Mouse (Mus musculus): Measurements from ENCODE around the gene Prpf19. TPM values are rescaled to one million over a fixed set of nuclear protein-coding genes. Genes with fewer than 3 reads are reported as not detected.

Gene Prpf19
- polyA plus RNA-seq, 1 experiment from 2014 or later = 43.5 TPM

DNA sequence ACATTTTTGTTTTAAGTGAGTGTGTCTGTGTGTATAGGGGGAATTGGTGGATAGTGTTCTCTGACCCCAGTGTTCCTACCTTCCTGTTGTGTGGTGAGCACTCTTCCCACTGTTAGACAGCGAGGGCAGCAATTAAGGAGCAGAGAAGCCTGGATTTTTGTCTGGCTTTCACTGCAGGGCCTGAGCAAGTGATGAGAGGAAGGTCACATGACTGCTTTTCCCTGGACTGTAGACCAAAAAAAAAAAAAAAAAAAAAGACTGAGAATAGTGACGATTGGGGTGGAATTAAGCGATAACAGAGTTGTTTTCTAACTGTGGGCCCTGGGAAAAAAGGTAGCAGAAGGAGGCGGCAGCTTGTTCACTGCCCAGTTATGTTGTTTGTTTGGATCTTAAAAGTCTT lies 31.6 kb downstream of the Prpf19 start:
- H3K27me3 ChIP-seq (ENCODE audit: insufficient read depth, poor library complexity, severe bottlenecking) = no peaks in the 10 kb centered on the region
- no peaks in the 10 kb centered on the region for H3K9me3 ChIP-seq
- peak overlapping the region; percentile 83 for H3K27ac ChIP-seq
- no peak overlapping the region for H3K4me3 ChIP-seq
- no peaks in the 10 kb centered on the region for H3K36me3 ChIP-seq
- 39% methylated on average over 4 of the region's 4 CpGs for WGBS
- DNase-seq (ENCODE audit: low spot score) = no peak
- H3K4me1 ChIP-seq (replicated peaks) = peaks cover 17% of the 10 kb centered on the region

GRCm38 (mm10) chr19:10930641-10931040 lies 35.6 kb downstream of the Prpf19 start:
- no peaks in the 10 kb centered on the region for H3K9me3 ChIP-seq
- H3K27me3 ChIP-seq (ENCODE audit: insufficient read depth, poor library complexity, severe bottlenecking) = no peaks in the 10 kb centered on the region
- peaks cover 19% of the 10 kb centered on the region for H3K4me1 ChIP-seq (replicated peaks)
- 91% methylated on average over 2 of the region's 2 CpGs for WGBS
- no peak overlapping the region for H3K4me3 ChIP-seq
- H3K27ac ChIP-seq = no peak overlapping the region
- DNase-seq (ENCODE audit: low spot score) = no peak
- H3K36me3 ChIP-seq = no peaks in the 10 kb centered on the region

DNA sequence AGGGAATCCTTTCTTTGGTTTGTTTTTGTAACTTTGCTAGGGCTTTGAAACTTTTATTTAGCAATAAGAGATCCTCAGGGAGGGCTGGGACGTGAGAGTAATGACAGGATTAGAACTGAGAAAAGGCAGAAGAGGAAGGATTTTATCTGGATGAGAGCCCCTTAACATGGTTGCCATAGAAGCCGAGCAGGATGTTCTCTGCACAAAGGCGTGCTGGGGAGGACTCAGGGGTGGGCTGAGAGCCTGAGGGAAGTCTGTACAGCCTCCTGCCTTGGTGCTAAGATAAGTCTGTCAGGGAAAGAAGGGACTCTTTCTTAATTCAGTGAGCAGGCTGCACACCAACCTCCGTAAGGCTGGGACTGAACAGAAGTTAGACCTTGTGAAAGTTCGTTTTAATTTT lies 40.0 kb downstream of the Prpf19 start:
- WGBS = 45% methylated on average over 5 of the region's 5 CpGs

GRCm38 (mm10) chr19:10936077-10936476 lies 41.0 kb downstream of the Prpf19 start:
- no peak for DNase-seq (ENCODE audit: low spot score)
- peaks cover 17% of the 10 kb centered on the region for H3K4me1 ChIP-seq (replicated peaks)
- no peaks in the 10 kb centered on the region for H3K36me3 ChIP-seq
- H3K4me3 ChIP-seq = no peak overlapping the region
- H3K27ac ChIP-seq = no peak overlapping the region
- no peaks in the 10 kb centered on the region for H3K9me3 ChIP-seq
- H3K27me3 ChIP-seq (ENCODE audit: insufficient read depth, poor library complexity, severe bottlenecking) = peaks cover 5% of the 10 kb centered on the region; the same call in 1 of the 2 replicates
- 92% methylated on average over 5 of the region's 5 CpGs for WGBS

More for the DNA sequence above, 40.0 kb downstream of the Prpf19 start:
- Histone ChIP-seq H3K9me3 (no peaks in the 10 kb centered on the region), H3K4me1 (replicated peaks) (peaks cover 6% of the 10 kb centered on the region), H3K36me3 (no peaks in the 10 kb centered on the region), H3K27me3 (ENCODE audit: insufficient read depth, poor library complexity, severe bottlenecking) (peaks cover 3% of the 10 kb centered on the region; the same call in 1 of the 2 replicates), H3K4me3 (no peak overlapping the region), H3K27ac (no peak overlapping the region)
- DNase-seq (ENCODE audit: low spot score) = no peak

DNA sequence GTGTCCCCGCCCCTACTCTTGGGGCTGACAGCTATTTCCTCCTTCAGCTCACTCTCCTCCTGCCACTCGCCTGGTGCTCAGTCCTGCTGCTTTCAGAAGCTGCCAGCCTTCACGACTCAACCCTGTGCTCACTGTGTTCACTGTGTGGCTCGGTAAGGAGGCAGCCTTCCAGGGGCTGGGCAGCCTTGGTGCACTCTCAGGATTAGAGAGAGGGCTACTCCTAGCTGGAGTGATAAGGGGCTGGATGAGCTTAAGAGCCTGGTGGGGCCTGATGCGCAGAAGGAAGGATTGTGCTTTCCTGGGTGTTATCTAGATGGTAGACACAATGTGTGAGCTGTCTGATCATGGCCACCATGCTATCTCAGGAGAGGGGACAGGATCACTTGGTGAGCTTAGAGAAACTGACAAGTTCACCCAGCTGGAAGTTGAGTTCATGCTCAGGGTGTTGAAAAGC lies 42.1 kb downstream of the Prpf19 start, which contains the start of gene Ptgdr2:
Gene Ptgdr2, plus strand, starts transcription at position 51 of the 454 bp plus-strand sequence.
- 63% methylated on average over 5 of the region's 5 CpGs for WGBS
- Histone ChIP-seq H3K27me3 (ENCODE audit: insufficient read depth, poor library complexity, severe bottlenecking) (peaks cover 10% of the 10 kb centered on the region), H3K9me3 (no peaks in the 10 kb centered on the region), H3K4me1 (replicated peaks) (peaks cover 23% of the 10 kb centered on the region), H3K27ac (no peak within 1 kb of the TSS), H3K36me3 (peaks cover 6% of the 10 kb centered on the region), H3K4me3 (no peak within 1 kb of the TSS)
- DNase-seq (ENCODE audit: low spot score) = no peak

DNA sequence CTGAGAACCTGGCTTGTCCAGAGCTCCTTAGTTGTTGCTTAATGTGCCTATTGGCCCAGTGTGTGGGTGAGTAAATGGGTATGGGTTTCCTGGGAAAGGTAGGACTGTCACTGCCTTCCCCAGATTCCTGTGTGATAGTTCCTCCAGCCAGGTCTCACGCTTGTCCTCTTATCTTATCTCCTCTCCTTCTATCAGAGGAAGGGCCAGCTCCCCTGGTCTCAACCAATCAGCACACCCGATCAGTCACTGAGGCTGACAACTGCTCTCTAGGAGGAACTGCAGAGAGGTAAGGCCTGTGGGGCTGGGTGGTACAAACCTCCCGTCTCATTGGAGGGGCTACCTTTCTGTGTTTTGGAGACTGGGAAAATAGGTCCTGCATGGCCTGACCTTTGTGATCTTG lies 43.7 kb downstream of the Prpf19 start:
- Histone ChIP-seq H3K9me3 (no peaks in the 10 kb centered on the region), H3K4me1 (replicated peaks) (peaks cover 23% of the 10 kb centered on the region), H3K36me3 (peaks cover 23% of the 10 kb centered on the region), H3K27ac (no peak overlapping the region), H3K27me3 (ENCODE audit: insufficient read depth, poor library complexity, severe bottlenecking) (peaks cover 10% of the 10 kb centered on the region), H3K4me3 (no peak overlapping the region)
- WGBS = 63% methylated on average over 3 of the region's 3 CpGs
- no peak for DNase-seq (ENCODE audit: low spot score)

DNA sequence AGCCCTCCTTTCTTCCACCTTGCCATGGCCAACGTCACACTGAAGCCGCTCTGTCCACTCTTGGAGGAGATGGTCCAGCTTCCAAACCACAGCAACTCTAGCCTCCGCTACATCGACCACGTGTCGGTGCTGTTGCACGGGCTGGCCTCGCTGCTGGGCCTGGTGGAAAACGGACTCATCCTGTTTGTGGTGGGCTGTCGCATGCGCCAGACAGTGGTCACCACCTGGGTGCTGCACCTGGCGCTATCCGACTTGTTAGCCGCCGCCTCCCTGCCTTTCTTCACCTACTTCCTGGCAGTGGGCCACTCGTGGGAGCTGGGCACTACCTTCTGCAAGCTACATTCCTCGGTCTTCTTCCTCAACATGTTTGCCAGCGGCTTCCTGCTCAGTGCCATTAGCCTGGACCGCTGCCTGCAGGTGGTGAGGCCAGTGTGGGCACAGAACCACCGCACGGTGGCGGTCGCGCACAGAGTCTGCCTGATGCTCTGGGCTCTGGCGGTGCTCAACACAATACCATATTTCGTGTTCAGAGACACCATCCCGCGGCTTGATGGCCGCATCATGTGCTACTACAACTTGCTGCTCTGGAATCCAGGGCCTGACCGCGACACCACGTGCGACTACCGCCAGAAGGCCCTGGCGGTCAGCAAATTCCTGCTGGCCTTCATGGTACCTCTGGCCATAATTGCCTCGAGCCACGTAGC lies 45.2 kb downstream of the Prpf19 start:
- peaks cover 10% of the 10 kb centered on the region for H3K27me3 ChIP-seq (ENCODE audit: insufficient read depth, poor library complexity, severe bottlenecking)
- peaks cover 38% of the 10 kb centered on the region for H3K36me3 ChIP-seq
- peak; percentile 89 for DNase-seq (ENCODE audit: low spot score)
- peak overlapping the region; percentile 56 for H3K4me3 ChIP-seq
- no peaks in the 10 kb centered on the region for H3K9me3 ChIP-seq
- H3K4me1 ChIP-seq (replicated peaks) = peaks cover 20% of the 10 kb centered on the region
- WGBS = 17% methylated on average over 37 of the region's 37 CpGs
- H3K27ac ChIP-seq = peak overlapping the region; percentile 93

DNA sequence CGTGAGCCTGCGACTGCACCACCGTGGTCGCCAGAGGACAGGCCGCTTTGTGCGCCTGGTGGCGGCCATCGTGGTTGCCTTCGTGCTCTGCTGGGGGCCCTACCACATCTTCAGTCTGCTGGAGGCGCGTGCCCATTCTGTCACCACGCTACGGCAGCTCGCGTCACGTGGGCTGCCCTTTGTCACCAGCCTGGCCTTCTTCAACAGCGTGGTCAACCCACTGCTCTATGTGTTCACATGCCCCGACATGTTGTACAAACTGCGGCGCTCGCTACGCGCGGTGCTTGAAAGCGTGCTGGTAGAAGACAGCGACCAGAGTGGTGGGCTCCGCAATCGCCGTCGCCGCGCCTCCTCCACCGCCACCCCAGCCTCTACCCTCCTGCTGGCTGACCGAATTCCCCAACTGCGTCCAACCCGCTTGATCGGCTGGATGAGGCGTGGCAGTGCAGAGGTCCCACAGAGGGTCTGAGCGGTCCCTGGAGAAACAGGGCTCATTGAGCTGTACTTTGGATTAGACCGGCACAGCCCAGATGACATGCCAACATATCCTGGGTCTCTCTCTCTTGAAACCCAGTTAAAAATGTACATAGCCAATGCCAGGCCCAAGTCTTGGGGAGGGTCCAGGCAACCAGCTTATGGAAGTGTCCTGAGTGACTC lies 45.9 kb downstream of the Prpf19 start:
- peaks cover 10% of the 10 kb centered on the region for H3K27me3 ChIP-seq (ENCODE audit: insufficient read depth, poor library complexity, severe bottlenecking)
- peak overlapping the region; percentile 56 for H3K4me3 ChIP-seq
- peak overlapping the region; percentile 93 for H3K27ac ChIP-seq
- peak; percentile 73 for DNase-seq (ENCODE audit: low spot score)
- H3K36me3 ChIP-seq = peaks cover 44% of the 10 kb centered on the region
- peaks cover 20% of the 10 kb centered on the region for H3K4me1 ChIP-seq (replicated peaks)
- H3K9me3 ChIP-seq = no peaks in the 10 kb centered on the region
- 1% methylated on average over 40 of the region's 40 CpGs for WGBS

- peaks cover 44% of the 10 kb centered on the region for H3K4me1 ChIP-seq (replicated peaks)
- DNase-seq (ENCODE audit: low spot score) = no peak
- no peak overlapping the region for H3K27ac ChIP-seq
- peaks cover 10% of the 10 kb centered on the region for H3K27me3 ChIP-seq (ENCODE audit: insufficient read depth, poor library complexity, severe bottlenecking)
- H3K36me3 ChIP-seq = peaks cover 55% of the 10 kb centered on the region
- H3K9me3 ChIP-seq = no peaks in the 10 kb centered on the region
- WGBS = 83% methylated on average over 3 of the region's 3 CpGs
- no peak overlapping the region for H3K4me3 ChIP-seq
Observed at GRCm38 (mm10) chr19:10943955-10944354, 48.9 kb downstream of the Prpf19 start.

DNA sequence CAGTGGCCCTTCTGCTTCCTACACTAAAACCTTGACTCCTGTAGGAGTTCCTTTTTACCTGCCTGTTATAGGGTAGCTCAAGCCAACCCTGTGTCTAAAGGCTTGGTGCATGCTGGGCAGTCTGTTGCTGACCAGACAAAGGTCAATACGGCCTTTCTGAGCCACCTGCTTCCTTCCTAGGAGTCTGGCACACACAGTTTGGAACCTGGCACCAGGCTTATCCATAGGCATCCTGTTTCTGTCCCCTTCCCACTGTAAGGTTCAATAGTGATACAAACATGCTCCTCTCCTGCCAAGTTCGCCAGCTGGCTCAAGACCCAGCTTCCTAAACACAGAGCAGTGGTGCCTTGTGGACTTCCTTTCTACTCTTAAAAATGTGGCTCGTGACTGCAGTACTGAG lies 51.5 kb downstream of the Prpf19 start:
- Histone ChIP-seq H3K4me1 (replicated peaks) (peaks cover 35% of the 10 kb centered on the region), H3K27ac (no peak overlapping the region), H3K27me3 (ENCODE audit: insufficient read depth, poor library complexity, severe bottlenecking) (peaks cover 5% of the 10 kb centered on the region; the same call in 1 of the 2 replicates), H3K4me3 (peak overlapping the region; percentile 98), H3K36me3 (peaks cover 55% of the 10 kb centered on the region), H3K9me3 (no peaks in the 10 kb centered on the region)
- DNase-seq (ENCODE audit: low spot score) = no peak
- 88% methylated on average over 3 of the region's 3 CpGs for WGBS

DNA sequence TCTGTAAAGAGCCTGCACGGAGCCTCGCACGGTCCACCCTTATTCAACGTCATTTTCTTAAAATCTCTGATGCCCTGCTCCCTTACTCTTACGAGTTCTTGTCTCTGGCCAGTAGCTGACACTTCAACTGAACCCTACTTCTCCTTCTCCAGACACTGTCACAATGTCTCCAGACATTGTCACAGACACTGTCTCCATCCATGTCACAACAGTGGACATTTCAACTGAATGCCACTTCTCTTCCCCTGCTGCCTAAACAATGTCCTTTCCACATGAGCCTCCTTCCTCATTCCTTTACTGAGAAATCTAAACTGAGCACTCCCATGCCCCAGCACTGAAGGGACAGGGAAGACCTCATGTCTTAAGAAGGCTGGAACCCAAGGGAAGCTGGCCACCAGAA lies 52.2 kb downstream of the Prpf19 start:
- DNase-seq (ENCODE audit: low spot score) = no peak
- WGBS = 90% methylated on average over 5 of the region's 5 CpGs
- Histone ChIP-seq H3K36me3 (peaks cover 48% of the 10 kb centered on the region), H3K4me3 (peak overlapping the region; percentile 98), H3K9me3 (no peaks in the 10 kb centered on the region), H3K27me3 (ENCODE audit: insufficient read depth, poor library complexity, severe bottlenecking) (no peaks in the 10 kb centered on the region), H3K27ac (no peak overlapping the region), H3K4me1 (replicated peaks) (peaks cover 39% of the 10 kb centered on the region)

GRCm38 (mm10) chr19:10948416-10948815 lies 53.4 kb downstream of the Prpf19 start:
- H3K27me3 ChIP-seq (ENCODE audit: insufficient read depth, poor library complexity, severe bottlenecking) = no peaks in the 10 kb centered on the region
- H3K4me1 ChIP-seq (replicated peaks) = peaks cover 44% of the 10 kb centered on the region
- WGBS = under 1% methylated on average over 20 of the region's 20 CpGs
- peak overlapping the region; percentile 98 for H3K4me3 ChIP-seq
- H3K27ac ChIP-seq = peak overlapping the region; percentile 82
- H3K9me3 ChIP-seq = no peaks in the 10 kb centered on the region
- no peak for DNase-seq (ENCODE audit: low spot score)
- peaks cover 36% of the 10 kb centered on the region for H3K36me3 ChIP-seq

DNA sequence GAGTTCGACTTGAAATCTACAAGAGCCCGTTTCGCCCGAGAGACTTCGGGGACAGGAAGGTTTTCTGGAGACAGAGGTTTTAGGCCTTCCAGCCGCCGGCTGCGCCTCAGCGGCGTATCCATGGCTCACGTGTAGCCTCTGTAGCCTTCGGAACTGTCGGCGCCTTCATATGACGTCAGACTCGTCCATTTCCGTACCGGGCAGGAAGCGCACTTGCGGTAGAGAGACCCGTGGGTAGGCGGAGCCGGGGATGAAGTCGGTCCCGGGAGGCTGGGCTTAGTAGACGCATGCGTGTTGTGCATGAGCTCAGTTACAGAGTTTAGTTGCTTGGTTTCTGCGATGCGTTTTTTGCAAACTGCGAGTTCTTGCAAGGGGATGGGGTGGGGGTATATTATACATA lies 54.1 kb downstream of the Prpf19 start, which contains the start of gene Ccdc86:
Gene Ccdc86, minus strand, starts transcription at position 155 of the 400 bp plus-strand sequence.
- no peaks in the 10 kb centered on the region for H3K9me3 ChIP-seq
- H3K4me3 ChIP-seq = peak within 1 kb of the TSS; percentile 98
- DNase-seq (ENCODE audit: low spot score) = peak; percentile 98
- H3K27ac ChIP-seq = peak within 1 kb of the TSS; percentile 82
- no peaks in the 10 kb centered on the region for H3K27me3 ChIP-seq (ENCODE audit: insufficient read depth, poor library complexity, severe bottlenecking)
- WGBS = under 1% methylated on average over 30 of the region's 30 CpGs
- H3K4me1 ChIP-seq (replicated peaks) = peaks cover 44% of the 10 kb centered on the region
- H3K36me3 ChIP-seq = peaks cover 29% of the 10 kb centered on the region
